Mouse (Mus musculus) intestine, embryonic 14.5 days (tissue): ENCODE measurements around the gene Tenm4. TPM values are rescaled to one million over a fixed set of nuclear protein-coding genes. Genes with fewer than 3 reads are reported as not detected.
A peak's percentile ranks its signal among the peaks of the same experiment; 100 is the strongest.

Experiments used
- ATAC-seq: fragments of 200-750 bp; cut with Nextera tagmentation; replicated peaks from 2 replicates; pipeline ENCODE4 v1.8.0; 2017; ENCODE audit warnings: low read depth, moderate number of reproducible peaks, moderate TSS enrichment, moderate library complexity; ENCODE audit not compliant: low FRiP score, low TSS enrichment
- DNase-seq: peaks from one replicate; pipeline ENCODE4 v3.0.0-alpha.2; 2018; ENCODE audit warnings: low spot score
- H3K27ac ChIP-seq: fragments of 300-500 bp; sonication (generic); 2 replicates; pipeline ENCODE4 v1.5.1; 2014; ENCODE audit warnings: low read depth, mild to moderate bottlenecking, control low read depth
- H3K27me3 ChIP-seq: fragments of 300-500 bp; sonication (generic); replicated peaks from 2 replicates; pipeline ENCODE4 v1.6.1; 2014; ENCODE audit warnings: low read length, control low read depth; ENCODE audit not compliant: control insufficient read depth, insufficient read depth
- H3K36me3 ChIP-seq: fragments of 300-500 bp; sonication (generic); 2 replicates; pipeline ENCODE4 v1.6.1; 2014; ENCODE audit warnings: low read length, control low read depth; ENCODE audit not compliant: control insufficient read depth, insufficient read depth
- H3K4me1 ChIP-seq: fragments of 300-500 bp; sonication (generic); replicated peaks from 2 replicates; pipeline ENCODE4 v1.6.1; 2014; ENCODE audit warnings: low read length, control low read depth, mixed read lengths; ENCODE audit not compliant: control insufficient read depth, insufficient read depth
- H3K4me2 ChIP-seq: fragments of 300-500 bp; sonication (generic); 2 replicates; pipeline ENCODE4 v1.6.1; 2014; ENCODE audit warnings: low read length
- H3K4me3 ChIP-seq: fragments of 300-500 bp; sonication (generic); 2 replicates; pipeline ENCODE4 v1.5.1; 2014; ENCODE audit warnings: low read depth, low read length, control low read depth, mixed read lengths
- H3K9ac ChIP-seq: fragments of 300-500 bp; sonication (generic); 2 replicates; pipeline ENCODE4 v1.6.1; 2014; ENCODE audit warnings: mild to moderate bottlenecking, low read length
- H3K9me3 ChIP-seq: fragments of 300-500 bp; sonication (generic); 2 replicates; pipeline ENCODE4 v1.6.1; 2016; ENCODE audit warnings: low read length, control low read depth; ENCODE audit not compliant: control insufficient read depth
- WGBS: fragments of 180-500 bp; shearing (Covaris S2); extraction: QIAGEN DNeasy Blood & Tissue Kit; methylation state at CpG from one replicate; pipeline ENCODE4 v1.1.7; 2014; 5-methylcytosine and 5-hydroxymethylcytosine counted together
- polyA plus RNA-seq: library from polyadenylated mRNA; unstranded; fragments of >200 nt; fragmentation: Nextera tagmentation; extraction: Ambion mirVana; gene quantifications from 2 replicates; pipeline ENCODE4 v1.2.1, GENCODE M21; 2014

The Tenm4 gene
- polyA plus RNA-seq, 1 experiment from 2014 or later = 36.5 TPM

DNA sequence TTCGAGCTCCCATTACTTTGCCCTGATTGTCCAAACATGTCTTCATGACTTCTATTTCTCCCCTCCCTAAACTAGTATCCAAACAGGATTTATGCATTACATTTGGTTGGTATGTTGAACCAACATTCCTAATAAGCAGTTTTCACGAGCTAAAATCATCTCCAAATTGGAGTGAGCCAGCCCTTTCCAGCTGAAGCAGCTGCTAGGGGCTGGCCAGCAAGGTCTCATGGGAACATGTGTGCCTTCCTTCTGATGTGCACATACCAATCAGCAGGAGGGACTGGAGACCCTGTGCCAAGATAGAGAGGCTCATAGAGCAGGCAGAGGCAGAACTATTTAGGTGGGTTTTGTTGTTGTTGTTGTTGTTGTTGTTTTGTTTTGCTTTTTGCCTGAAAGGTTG, 69.6 kb downstream of the Tenm4 start:
- Histone ChIP-seq H3K9ac (no peak overlapping the region), H3K4me1 (no peaks in the 10 kb centered on the region; the same call in 1 of the 2 replicates), H3K4me3 (no peak overlapping the region), H3K4me2 (no peak overlapping the region), H3K27me3 (no peaks in the 10 kb centered on the region), H3K27ac (no peak overlapping the region), H3K9me3 (no peaks in the 10 kb centered on the region), H3K36me3 (no peaks in the 10 kb centered on the region)
- 48% methylated on average over 2 of the region's 2 CpGs for WGBS
- ATAC-seq = no peak
- DNase-seq = no peak

DNA sequence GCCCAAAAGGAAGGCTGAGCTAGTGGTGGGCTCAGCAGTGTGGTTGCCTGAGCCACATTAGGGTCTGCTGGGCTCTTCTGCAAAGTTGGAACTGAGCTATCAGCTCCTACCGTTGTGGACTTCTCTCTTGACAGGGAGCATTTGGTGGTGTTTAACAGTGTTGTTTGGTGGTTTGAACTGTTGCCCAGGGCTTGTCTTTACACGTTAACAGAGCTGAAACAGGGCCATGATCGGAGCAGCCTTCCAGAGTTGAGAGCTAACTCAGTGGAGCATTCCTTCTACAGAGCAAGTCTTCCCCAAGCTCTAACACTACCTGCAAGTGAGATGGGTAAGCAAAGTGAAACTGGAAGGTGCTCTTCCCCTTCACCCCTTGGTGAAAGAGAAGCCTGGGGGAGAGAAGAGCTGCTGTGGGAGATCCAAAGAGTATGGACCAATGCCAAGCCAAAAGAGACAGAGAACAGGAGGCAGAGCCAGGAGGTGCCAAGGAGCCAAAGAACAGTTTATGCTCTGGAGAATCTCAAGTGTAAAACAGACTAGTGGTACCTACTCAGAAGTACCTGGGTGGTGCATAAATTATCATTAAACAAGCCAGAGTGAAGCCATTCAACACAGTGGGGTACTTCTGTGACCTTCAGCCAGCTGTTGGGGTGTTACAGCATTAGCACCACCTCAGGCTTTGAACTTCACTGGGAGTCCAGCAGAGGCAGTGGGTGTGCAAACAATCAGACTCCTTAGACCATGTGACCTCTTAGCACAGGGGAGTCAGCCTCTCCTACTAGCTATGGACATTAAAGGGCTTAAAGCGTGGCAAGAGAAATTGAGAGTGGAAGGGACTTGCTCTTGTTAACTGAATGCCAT, 71.5 kb downstream of the Tenm4 start:
- 51% methylated on average over 4 of the region's 4 CpGs for WGBS
- H3K9me3 ChIP-seq = no peaks in the 10 kb centered on the region
- H3K4me2 ChIP-seq = no peak overlapping the region
- no peak overlapping the region for H3K4me3 ChIP-seq
- H3K27me3 ChIP-seq = no peaks in the 10 kb centered on the region
- no peaks in the 10 kb centered on the region; the same call in 1 of the 2 replicates for H3K4me1 ChIP-seq
- H3K9ac ChIP-seq = no peak overlapping the region
- DNase-seq (no peak), ATAC-seq (peak; percentile 53; the same call in 1 of the 2 replicates)
- no peaks in the 10 kb centered on the region for H3K36me3 ChIP-seq
- no peak overlapping the region for H3K27ac ChIP-seq

DNA sequence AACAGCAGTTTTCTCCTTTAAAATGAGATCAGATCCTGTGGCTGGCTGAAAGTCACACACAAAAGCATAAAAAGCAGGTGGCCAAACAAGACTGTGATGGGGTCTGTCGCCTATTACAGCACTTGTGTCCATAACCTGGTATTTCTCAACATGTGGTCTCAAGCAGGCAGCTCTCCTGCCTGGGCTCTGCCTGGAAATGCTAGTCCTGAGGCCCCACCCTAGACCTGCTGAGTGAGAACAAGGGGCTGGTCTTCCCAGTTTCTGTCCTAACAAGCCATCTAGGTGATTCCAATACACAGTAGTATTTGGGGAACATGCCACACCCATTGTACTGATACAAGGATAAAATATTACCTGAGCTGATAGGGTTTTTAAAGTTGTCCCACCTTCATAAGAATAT, 73.8 kb downstream of the Tenm4 start:
- ATAC-seq (no peak), DNase-seq (no peak)
- Histone ChIP-seq H3K4me3 (no peak overlapping the region), H3K4me2 (no peak overlapping the region), H3K4me1 (no peaks in the 10 kb centered on the region; the same call in 1 of the 2 replicates), H3K27me3 (no peaks in the 10 kb centered on the region), H3K36me3 (no peaks in the 10 kb centered on the region), H3K9me3 (no peaks in the 10 kb centered on the region), H3K9ac (no peak overlapping the region), H3K27ac (no peak overlapping the region)
- 73% methylated on average over 1 of the region's 1 CpGs for WGBS

DNA sequence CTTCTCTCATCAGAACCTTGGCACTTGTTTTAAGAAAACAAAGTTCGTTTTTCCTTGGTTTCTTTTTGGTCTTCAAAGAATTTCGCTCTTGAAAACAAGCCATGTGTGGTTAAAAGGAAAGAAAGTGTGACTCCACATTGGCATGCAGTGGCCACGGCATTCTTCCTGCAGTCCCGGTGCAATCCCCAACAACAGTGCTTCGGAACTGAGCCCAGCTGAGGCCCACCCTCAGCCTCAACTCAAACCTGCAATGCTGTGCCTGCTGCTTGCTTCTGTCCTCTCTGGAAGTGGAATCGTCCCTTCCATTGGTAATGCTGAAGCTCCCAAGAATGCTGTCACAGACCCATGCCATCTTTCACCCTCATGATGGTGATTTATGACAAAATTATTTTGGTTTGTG, 88.6 kb downstream of the Tenm4 start:
- Histone ChIP-seq H3K36me3 (no peaks in the 10 kb centered on the region), H3K9ac (no peak overlapping the region), H3K4me2 (no peak overlapping the region), H3K27me3 (no peaks in the 10 kb centered on the region), H3K4me1 (peaks cover 3% of the 10 kb centered on the region; the same call in 1 of the 2 replicates), H3K4me3 (no peak overlapping the region), H3K9me3 (no peaks in the 10 kb centered on the region), H3K27ac (no peak overlapping the region)
- 93% methylated on average over 6 of the region's 6 CpGs for WGBS
- ATAC-seq (no peak), DNase-seq (no peak)

DNA sequence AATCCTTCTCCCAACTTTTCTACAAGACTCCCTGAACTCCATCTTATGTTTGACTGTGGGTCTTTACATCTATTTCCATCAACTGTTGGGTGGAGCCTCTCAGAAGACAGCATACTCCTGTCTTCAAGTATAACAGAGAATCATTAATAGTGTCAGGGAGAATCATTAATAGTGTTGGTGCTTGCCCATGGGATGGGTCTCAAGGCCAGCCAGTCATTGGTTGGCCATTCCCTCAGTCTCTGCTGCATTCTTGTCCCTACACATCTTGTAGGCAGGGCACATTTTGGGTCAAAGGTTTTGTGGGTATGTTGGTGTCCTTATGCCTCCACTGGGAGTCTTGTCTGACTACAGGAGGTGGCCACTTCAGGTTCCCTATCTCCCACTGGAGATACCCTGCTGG, 91.1 kb downstream of the Tenm4 start:
- no peak for ATAC-seq

DNA sequence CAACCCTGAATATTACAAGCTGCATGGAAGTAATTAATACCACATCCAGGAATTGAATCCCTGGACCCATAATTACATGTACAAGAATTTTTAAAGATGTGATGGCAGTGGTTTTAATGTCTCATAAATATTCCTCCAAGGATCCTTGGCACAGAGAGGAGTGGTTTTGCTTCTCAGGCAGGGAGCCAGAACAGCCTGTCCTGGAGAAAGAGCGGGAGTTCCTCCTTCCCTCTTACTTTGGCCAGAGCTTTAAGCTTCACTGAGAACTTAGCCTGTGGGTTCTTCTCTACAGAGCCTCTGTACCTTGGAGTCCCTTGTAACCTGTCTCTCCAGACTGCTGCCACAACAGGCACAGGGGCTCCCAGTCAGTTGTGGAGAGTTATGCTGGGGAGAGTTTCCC, 94.9 kb downstream of the Tenm4 start:
- no peaks in the 10 kb centered on the region for H3K27me3 ChIP-seq
- ATAC-seq (no peak), DNase-seq (no peak)
- H3K4me2 ChIP-seq = no peak overlapping the region
- H3K27ac ChIP-seq = 0 out of 2 replicates have a peak overlapping the region, but pooled peaks have one; percentile 27
- no peaks in the 10 kb centered on the region for H3K36me3 ChIP-seq
- WGBS = 42% methylated on average over 1 of the region's 1 CpGs
- H3K4me1 ChIP-seq = peaks cover 6% of the 10 kb centered on the region; the same call in 1 of the 2 replicates
- H3K9me3 ChIP-seq = no peaks in the 10 kb centered on the region
- no peak overlapping the region for H3K4me3 ChIP-seq
- no peak overlapping the region for H3K9ac ChIP-seq

More for the DNA sequence above, 91.1 kb downstream of the Tenm4 start:
- no peaks in the 10 kb centered on the region for H3K9me3 ChIP-seq
- H3K4me3 ChIP-seq = no peak overlapping the region
- DNase-seq = no peak
- no peaks in the 10 kb centered on the region for H3K27me3 ChIP-seq
- no peaks in the 10 kb centered on the region for H3K36me3 ChIP-seq
- peaks cover 6% of the 10 kb centered on the region; the same call in 1 of the 2 replicates for H3K4me1 ChIP-seq
- no peak overlapping the region for H3K4me2 ChIP-seq
- H3K9ac ChIP-seq = no peak overlapping the region
- no peak overlapping the region for H3K27ac ChIP-seq

DNA sequence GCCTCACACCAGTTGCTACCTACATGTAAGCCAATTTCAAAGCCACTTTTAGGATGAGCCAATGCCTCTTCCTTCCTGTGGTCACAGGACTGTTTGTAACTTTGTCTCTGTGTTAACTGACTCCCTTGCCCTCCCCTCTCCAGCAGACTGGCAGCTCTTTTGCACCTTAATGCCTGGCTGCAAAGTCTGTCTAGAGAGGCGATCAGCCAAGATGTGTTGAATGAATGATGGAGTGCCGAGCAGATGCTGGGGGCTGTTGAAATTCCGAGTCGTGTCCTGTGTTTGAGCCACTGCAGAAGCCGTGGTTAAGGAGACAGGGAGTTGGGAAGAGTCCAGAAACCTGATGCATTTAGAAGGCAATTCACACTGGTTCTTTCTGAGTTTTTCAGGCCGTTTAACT, 96.2 kb downstream of the Tenm4 start:
- ATAC-seq (no peak), DNase-seq (peak; percentile 56)
- no peaks in the 10 kb centered on the region for H3K36me3 ChIP-seq
- no peak overlapping the region for H3K9ac ChIP-seq
- 26% methylated on average over 6 of the region's 6 CpGs for WGBS
- H3K4me1 ChIP-seq = peaks cover 6% of the 10 kb centered on the region; the same call in 1 of the 2 replicates
- no peaks in the 10 kb centered on the region for H3K9me3 ChIP-seq
- H3K27ac ChIP-seq = no peak overlapping the region
- no peaks in the 10 kb centered on the region for H3K27me3 ChIP-seq
- no peak overlapping the region for H3K4me3 ChIP-seq
- no peak overlapping the region for H3K4me2 ChIP-seq

DNA sequence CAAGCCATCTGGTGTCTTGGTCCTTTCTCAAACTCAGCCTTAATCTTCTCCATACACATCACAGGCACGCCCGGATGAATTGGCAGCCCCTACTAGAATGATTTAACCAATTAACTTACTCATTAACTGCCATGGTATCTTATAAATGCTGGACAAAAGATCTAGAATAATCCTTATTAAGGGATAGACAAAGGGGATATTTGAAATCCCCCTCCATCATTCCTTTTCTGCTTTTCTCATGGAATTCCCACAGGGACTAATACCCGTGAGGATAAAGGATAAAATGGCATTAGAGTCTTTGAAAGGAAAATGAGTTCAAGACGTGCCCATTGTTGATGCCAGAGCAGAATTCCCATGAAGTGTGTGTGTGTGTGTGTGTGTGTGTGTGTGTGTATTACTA, 99.6 kb downstream of the Tenm4 start:
- 78% methylated on average over 4 of the region's 4 CpGs for WGBS
- Histone ChIP-seq H3K9ac (no peak overlapping the region), H3K4me2 (no peak overlapping the region), H3K4me1 (peaks cover 5% of the 10 kb centered on the region; the same call in 1 of the 2 replicates), H3K4me3 (no peak overlapping the region), H3K27me3 (no peaks in the 10 kb centered on the region), H3K36me3 (no peaks in the 10 kb centered on the region), H3K27ac (no peak overlapping the region), H3K9me3 (no peaks in the 10 kb centered on the region)
- ATAC-seq (no peak), DNase-seq (no peak)

DNA sequence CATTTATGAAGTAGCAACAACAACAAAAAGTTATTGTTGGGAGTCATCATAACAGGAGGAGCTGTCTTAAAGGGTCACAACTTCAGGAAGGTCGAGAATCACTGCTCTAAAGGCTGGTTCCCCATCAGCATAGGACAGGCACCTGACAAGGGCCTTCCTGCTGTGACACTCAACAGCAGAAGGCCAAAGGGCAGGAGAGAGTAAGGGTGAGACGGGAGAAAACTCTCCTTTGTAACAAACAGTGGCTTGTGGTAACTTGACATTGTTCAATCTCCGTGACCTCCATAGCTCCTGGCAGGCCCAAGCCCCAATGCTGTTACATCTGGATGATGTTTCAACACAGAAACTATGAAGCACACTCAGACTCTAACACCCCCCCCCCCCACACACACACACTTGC, 101.0 kb downstream of the Tenm4 start:
- H3K9me3 ChIP-seq = no peaks in the 10 kb centered on the region
- ATAC-seq = no peak

More for the DNA sequence above, 101.0 kb downstream of the Tenm4 start:
- DNase-seq = no peak
- H3K27ac ChIP-seq = no peak overlapping the region
- H3K4me2 ChIP-seq = no peak overlapping the region
- H3K4me3 ChIP-seq = no peak overlapping the region
- WGBS = 69% methylated on average over 3 of the region's 3 CpGs
- no peaks in the 10 kb centered on the region; the same call in 1 of the 2 replicates for H3K4me1 ChIP-seq
- H3K9ac ChIP-seq = no peak overlapping the region
- H3K27me3 ChIP-seq = no peaks in the 10 kb centered on the region
- no peaks in the 10 kb centered on the region for H3K36me3 ChIP-seq
